Mouse (Mus musculus) C2C12 (cell line): ENCODE results near the gene Mrgbp. TPM values are rescaled to one million over a fixed set of nuclear protein-coding genes. Genes with fewer than 3 reads are reported as not detected.

Experiments
- H3K27me3 ChIP-seq: one replicate; pipeline ENCODE4 v1.6.1; 2011; ENCODE audit not compliant: control insufficient read depth, insufficient read depth, insufficient read length
- H3K36me3 ChIP-seq: one replicate; pipeline ENCODE4 v1.6.1; 2011; ENCODE audit not compliant: control insufficient read depth, insufficient read depth
- H3K4me3 ChIP-seq: one replicate; pipeline ENCODE4 v1.5.1; 2011; ENCODE audit warnings: mild to moderate bottlenecking, control low read depth; ENCODE audit not compliant: poor library complexity, insufficient read depth, severe bottlenecking
- H3K79me2 ChIP-seq: one replicate; pipeline ENCODE4 v1.6.1; 2011; ENCODE audit not compliant: control insufficient read depth, insufficient read depth
- H3K79me3 ChIP-seq: one replicate; pipeline ENCODE4 v1.6.1; 2011; ENCODE audit warnings: low read depth, control low read depth
- H3ac ChIP-seq: one replicate; pipeline ENCODE3; 2011; ENCODE audit warnings: low read depth; ENCODE audit not compliant: control insufficient read depth, insufficient read length
- CEBPB ChIP-seq: IDR thresholded peaks from one replicate; pipeline ENCODE4 v1.6.1; 2011; ENCODE audit warnings: low read depth, mild to moderate bottlenecking, control low read depth, moderate library complexity
- CTCF ChIP-seq: IDR thresholded peaks from one replicate; pipeline ENCODE4 v1.5.1; 2011; ENCODE audit not compliant: control insufficient read depth, insufficient read depth, insufficient read length
- FOSL1 ChIP-seq: IDR thresholded peaks from one replicate; pipeline ENCODE4 v1.8.0; 2011; ENCODE audit warnings: mild to moderate bottlenecking, low read length; ENCODE audit not compliant: poor library complexity, insufficient read depth, severe bottlenecking
- MAX ChIP-seq: IDR thresholded peaks from one replicate; pipeline ENCODE4 v1.6.1; 2011; ENCODE audit warnings: mild to moderate bottlenecking, control low read depth
- MYOD1 ChIP-seq: IDR thresholded peaks from one replicate; pipeline ENCODE4 v1.6.1; 2011; ENCODE audit warnings: low read depth; ENCODE audit not compliant: control insufficient read depth, insufficient read length
- MYOG ChIP-seq: IDR thresholded peaks from one replicate; pipeline ENCODE4 v1.6.1; 2011; ENCODE audit not compliant: control insufficient read depth, insufficient read length; ENCODE audit errors: extremely low read depth
- USF1 ChIP-seq: IDR thresholded peaks from one replicate; pipeline ENCODE4 v1.6.1; 2011; ENCODE audit warnings: low read depth, mild to moderate bottlenecking, control low read depth, moderate library complexity
- polyA plus RNA-seq: library from polyadenylated mRNA; unstranded; fragments of >200 nt; fragmentation: generic; extraction: Trizol; gene quantifications from one replicate; pipeline ENCODE4 v1.2.1, GENCODE M21; 2012; ENCODE audit warnings: missing spikeins

Mrgbp gene
- polyA plus RNA-seq, 1 experiment, result 19.2 TPM

GRCm38 (mm10) chr2:180545046-180545445 is 36.1 kb upstream of the Mrgbp start:
- H3K4me3 ChIP-seq, result no peak overlapping the region
- no peaks in the 10 kb centered on the region for H3K36me3 ChIP-seq
- TF ChIP-seq CEBPB (no peak), MYOG (no peak), FOSL1 (no peak), CTCF (no peak), MAX (no peak), USF1 (no peak)
- peaks cover 12% of the 10 kb centered on the region for H3K27me3 ChIP-seq
- no peak overlapping the region for H3ac ChIP-seq
- H3K79me2 ChIP-seq, result no peaks in the 10 kb centered on the region
- no peaks in the 10 kb centered on the region for H3K79me3 ChIP-seq

- Histone ChIP-seq H3K36me3 (no peaks in the 10 kb centered on the region), H3K4me3 (no peak overlapping the region), H3K79me2 (no peaks in the 10 kb centered on the region), H3K79me3 (no peaks in the 10 kb centered on the region), H3K27me3 (peaks cover 34% of the 10 kb centered on the region), H3ac (no peak overlapping the region)
- TF ChIP-seq CTCF (no peak), MYOD1 (no peak), CEBPB (no peak), USF1 (no peak)
These were observed 33.6 kb upstream of the Mrgbp start for GRCm38 (mm10) chr2:180547384-180548106.

- H3K4me3 ChIP-seq, result no peak overlapping the region
- H3ac ChIP-seq, result no peak overlapping the region
- H3K36me3 ChIP-seq, result no peaks in the 10 kb centered on the region
- TF ChIP-seq MAX, result no peak
- no peak for TF ChIP-seq CEBPB
- TF ChIP-seq CTCF, result no peak
- TF ChIP-seq FOSL1, result no peak
- no peak for TF ChIP-seq USF1
- no peak for TF ChIP-seq MYOG
- no peak for TF ChIP-seq MYOD1
- no peaks in the 10 kb centered on the region for H3K79me3 ChIP-seq
- peaks cover 41% of the 10 kb centered on the region for H3K27me3 ChIP-seq
- no peaks in the 10 kb centered on the region for H3K79me2 ChIP-seq
These were observed 28.8 kb upstream of the Mrgbp start for GRCm38 (mm10) chr2:180552340-180552739.

- Histone ChIP-seq H3ac (no peak overlapping the region), H3K79me3 (no peaks in the 10 kb centered on the region), H3K4me3 (no peak overlapping the region), H3K36me3 (no peaks in the 10 kb centered on the region), H3K27me3 (peaks cover 27% of the 10 kb centered on the region), H3K79me2 (no peaks in the 10 kb centered on the region)
- TF ChIP-seq CTCF, result peak; percentile 2
- TF ChIP-seq MYOD1, result no peak
These were observed 25.9 kb upstream of the Mrgbp start for GRCm38 (mm10) chr2:180555219-180555618.

- Histone ChIP-seq H3K79me3 (no peaks in the 10 kb centered on the region), H3K36me3 (no peaks in the 10 kb centered on the region), H3K79me2 (no peaks in the 10 kb centered on the region), H3ac (no peak overlapping the region), H3K4me3 (no peak overlapping the region), H3K27me3 (peaks cover 14% of the 10 kb centered on the region)
- TF ChIP-seq CEBPB (no peak), MYOG (no peak), MYOD1 (no peak), MAX (no peak), CTCF (no peak), USF1 (no peak), FOSL1 (no peak)
These were observed 24.6 kb upstream of the Mrgbp start for GRCm38 (mm10) chr2:180556470-180556869.

GRCm38 (mm10) chr2:180560245-180560644 is 20.9 kb upstream of the Mrgbp start:
- no peaks in the 10 kb centered on the region for H3K79me2 ChIP-seq
- no peaks in the 10 kb centered on the region for H3K36me3 ChIP-seq
- H3K4me3 ChIP-seq, result no peak overlapping the region
- H3ac ChIP-seq, result no peak overlapping the region
- TF ChIP-seq CTCF, result no peak
- TF ChIP-seq CEBPB, result no peak
- H3K79me3 ChIP-seq, result no peaks in the 10 kb centered on the region
- peaks cover 27% of the 10 kb centered on the region for H3K27me3 ChIP-seq
